Mouse (Mus musculus): Measurements from ENCODE around the gene Gm17482. TPM values are rescaled to one million over a fixed set of nuclear protein-coding genes. Genes with fewer than 3 reads are reported as not detected.

Gm17482 gene
- polyA plus RNA-seq (2015; fragmentation: Illumina TruSeq; extraction: RNeasy Lipid Tissue Mini Kit (QIAGEN cat#74804); ENCODE audit: low read depth, low replicate concordance): not detected

GRCm38 (mm10) chr6:115227043-115227442 lies at the start of gene Gm17482:
Gene Gm17482, plus strand, starts transcription at chr6:115227343.

GRCm38 (mm10) chr6:115252099-115252873 lies 25.1 kb downstream of the Gm17482 start, which contains the start of gene Timp4:
Gene Timp4, minus strand, starts transcription at chr6:115252205.

Other genes with a start within 250 kb of the Gm17482 start
- 25.6 TPM for gene Tamm41, start 189.5 kb upstream of the Gm17482 start, polyA plus RNA-seq (2015; fragmentation: Illumina TruSeq; extraction: RNeasy Lipid Tissue Mini Kit (QIAGEN cat#74804); ENCODE audit: low read depth, low replicate concordance)
- gene Syn2, start 92.4 kb upstream of the Gm17482 start, polyA plus RNA-seq (2015; fragmentation: Illumina TruSeq; extraction: RNeasy Lipid Tissue Mini Kit (QIAGEN cat#74804); ENCODE audit: low read depth, low replicate concordance): 348 TPM
- gene Timp4, start 24.9 kb downstream of the Gm17482 start, polyA plus RNA-seq (2015; fragmentation: Illumina TruSeq; extraction: RNeasy Lipid Tissue Mini Kit (QIAGEN cat#74804); ENCODE audit: low read depth, low replicate concordance): 28.5 TPM
- gene Pparg, start 133.6 kb downstream of the Gm17482 start, polyA plus RNA-seq (2015; fragmentation: Illumina TruSeq; extraction: RNeasy Lipid Tissue Mini Kit (QIAGEN cat#74804); ENCODE audit: low read depth, low replicate concordance): 2.8 TPM

Measured in brain, adult 10 weeks (tissue).